Mouse (Mus musculus): ENCODE measurements around the gene Trpm2. TPM values are rescaled to one million over a fixed set of nuclear protein-coding genes. Genes with fewer than 3 reads are reported as not detected.
A peak's percentile ranks its signal among the peaks of the same experiment; 100 is the strongest.

Gene Trpm2
- polyA plus RNA-seq, 1 experiment from 2014 or later = 0.97 TPM

- Histone ChIP-seq H3K27ac (no peak overlapping the region), H3K9me3 (replicated peaks) (no peaks in the 10 kb centered on the region), H3K36me3 (no peaks in the 10 kb centered on the region), H3K4me2 (no peak overlapping the region), H3K27me3 (no peaks in the 10 kb centered on the region), H3K4me3 (replicated peaks) (no peak overlapping the region), H3K9ac (no peak overlapping the region), H3K4me1 (no peaks in the 10 kb centered on the region)
- ATAC-seq (replicated peaks; ENCODE audit: low FRiP score) = no peak
- 60% methylated on average over 5 of the region's 5 CpGs for WGBS
These were observed 74.8 kb downstream of the Trpm2 start for GRCm38 (mm10) chr10:77895562-77895961.

GRCm38 (mm10) chr10:77890987-77891565, 79.3 kb downstream of the Trpm2 start:
- H3K4me3 ChIP-seq (replicated peaks) = no peak overlapping the region
- H3K4me2 ChIP-seq = no peak overlapping the region
- no peaks in the 10 kb centered on the region for H3K9me3 ChIP-seq (replicated peaks)
- H3K36me3 ChIP-seq = no peaks in the 10 kb centered on the region
- H3K4me1 ChIP-seq = no peaks in the 10 kb centered on the region
- no peak overlapping the region for H3K9ac ChIP-seq
- H3K27ac ChIP-seq = no peak overlapping the region
- WGBS = 85% methylated on average over 8 of the region's 8 CpGs
- H3K27me3 ChIP-seq = no peaks in the 10 kb centered on the region
- ATAC-seq (replicated peaks; ENCODE audit: low FRiP score) = no peak

- H3K4me1 ChIP-seq = no peaks in the 10 kb centered on the region
- H3K4me2 ChIP-seq = no peak overlapping the region
- H3K9ac ChIP-seq = no peak overlapping the region
- no peak for ATAC-seq (replicated peaks; ENCODE audit: low FRiP score)
- no peaks in the 10 kb centered on the region for H3K27me3 ChIP-seq
- H3K4me3 ChIP-seq (replicated peaks) = no peak overlapping the region
- H3K27ac ChIP-seq = no peak overlapping the region
- WGBS = 51% methylated on average over 12 of the region's 12 CpGs
- H3K9me3 ChIP-seq (replicated peaks) = no peaks in the 10 kb centered on the region
- H3K36me3 ChIP-seq = no peaks in the 10 kb centered on the region
These were observed 84.2 kb downstream of the Trpm2 start for GRCm38 (mm10) chr10:77886007-77886747.

- no peaks in the 10 kb centered on the region for H3K9me3 ChIP-seq (replicated peaks)
- no peak overlapping the region for H3K9ac ChIP-seq
- no peak overlapping the region for H3K4me2 ChIP-seq
- H3K36me3 ChIP-seq = no peaks in the 10 kb centered on the region
- ATAC-seq (replicated peaks; ENCODE audit: low FRiP score) = no peak
- H3K4me3 ChIP-seq (replicated peaks) = no peak overlapping the region
- H3K27ac ChIP-seq = no peak overlapping the region
- 89% methylated on average over 5 of the region's 5 CpGs for WGBS
- no peaks in the 10 kb centered on the region for H3K27me3 ChIP-seq
- H3K4me1 ChIP-seq = no peaks in the 10 kb centered on the region
These were observed 87.8 kb downstream of the Trpm2 start for GRCm38 (mm10) chr10:77882553-77882952.

GRCm38 (mm10) chr10:77880305-77880704, 90.1 kb downstream of the Trpm2 start:
- no peaks in the 10 kb centered on the region for H3K36me3 ChIP-seq
- 76% methylated on average over 3 of the region's 3 CpGs for WGBS
- no peaks in the 10 kb centered on the region for H3K9me3 ChIP-seq (replicated peaks)
- ATAC-seq (replicated peaks; ENCODE audit: low FRiP score) = no peak
- no peaks in the 10 kb centered on the region for H3K27me3 ChIP-seq
- no peak overlapping the region for H3K4me2 ChIP-seq
- H3K4me3 ChIP-seq (replicated peaks) = no peak overlapping the region
- no peaks in the 10 kb centered on the region for H3K4me1 ChIP-seq
- no peak overlapping the region for H3K27ac ChIP-seq
- no peak overlapping the region for H3K9ac ChIP-seq

- Histone ChIP-seq H3K9ac (no peak overlapping the region), H3K27ac (no peak overlapping the region), H3K36me3 (no peaks in the 10 kb centered on the region), H3K4me1 (no peaks in the 10 kb centered on the region), H3K4me2 (no peak overlapping the region), H3K9me3 (replicated peaks) (no peaks in the 10 kb centered on the region), H3K27me3 (no peaks in the 10 kb centered on the region), H3K4me3 (replicated peaks) (no peak overlapping the region)
- WGBS = 63% methylated on average over 6 of the region's 6 CpGs
- ATAC-seq (replicated peaks; ENCODE audit: low FRiP score) = no peak
These were observed 91.4 kb downstream of the Trpm2 start for GRCm38 (mm10) chr10:77878985-77879384.

GRCm38 (mm10) chr10:77869651-77870050, 100.7 kb downstream of the Trpm2 start:
- H3K27ac ChIP-seq = no peak overlapping the region
- H3K4me1 ChIP-seq = 0 out of 2 replicates have a peak, but pooled peaks cover 3% of the 10 kb centered on the region
- no peaks in the 10 kb centered on the region for H3K36me3 ChIP-seq
- no peak for ATAC-seq (replicated peaks; ENCODE audit: low FRiP score)
- no peak overlapping the region for H3K4me2 ChIP-seq
- H3K27me3 ChIP-seq = no peaks in the 10 kb centered on the region
- H3K9me3 ChIP-seq (replicated peaks) = no peaks in the 10 kb centered on the region
- no peak overlapping the region for H3K9ac ChIP-seq
- H3K4me3 ChIP-seq (replicated peaks) = no peak overlapping the region
- WGBS = 87% methylated on average over 7 of the region's 7 CpGs

GRCm38 (mm10) chr10:77867546-77867945, 102.8 kb downstream of the Trpm2 start:
- H3K27me3 ChIP-seq = no peaks in the 10 kb centered on the region
- H3K27ac ChIP-seq = no peak overlapping the region
- 4% methylated on average over 1 of the region's 1 CpGs for WGBS
- H3K9ac ChIP-seq = no peak overlapping the region
- H3K4me3 ChIP-seq (replicated peaks) = no peak overlapping the region
- H3K4me1 ChIP-seq = 0 out of 2 replicates have a peak, but pooled peaks cover 6% of the 10 kb centered on the region
- H3K4me2 ChIP-seq = no peak overlapping the region
- ATAC-seq (replicated peaks; ENCODE audit: low FRiP score) = no peak
- H3K9me3 ChIP-seq (replicated peaks) = no peaks in the 10 kb centered on the region
- H3K36me3 ChIP-seq = no peaks in the 10 kb centered on the region

GRCm38 (mm10) chr10:77864762-77865143, 105.6 kb downstream of the Trpm2 start:
- ATAC-seq (replicated peaks; ENCODE audit: low FRiP score) = peak; percentile 49
- H3K27me3 ChIP-seq = no peaks in the 10 kb centered on the region
- no peaks in the 10 kb centered on the region for H3K9me3 ChIP-seq (replicated peaks)
- H3K4me1 ChIP-seq = 0 out of 2 replicates have a peak, but pooled peaks cover 6% of the 10 kb centered on the region
- no peak overlapping the region for H3K27ac ChIP-seq
- peak overlapping the region; percentile 58 for H3K4me2 ChIP-seq
- peak overlapping the region; percentile 33 for H3K4me3 ChIP-seq (replicated peaks)
- peak overlapping the region; percentile 17; the same call in 1 of the 2 replicates for H3K9ac ChIP-seq
- 36% methylated on average over 11 of the region's 11 CpGs for WGBS
- no peaks in the 10 kb centered on the region for H3K36me3 ChIP-seq

- Histone ChIP-seq H3K4me3 (replicated peaks) (peak overlapping the region; percentile 33), H3K4me1 (0 out of 2 replicates have a peak, but pooled peaks cover 6% of the 10 kb centered on the region), H3K9me3 (replicated peaks) (no peaks in the 10 kb centered on the region), H3K9ac (0 out of 2 replicates have a peak overlapping the region, but pooled peaks have one; percentile 17), H3K27ac (no peak overlapping the region), H3K4me2 (peak overlapping the region; percentile 58), H3K36me3 (no peaks in the 10 kb centered on the region), H3K27me3 (no peaks in the 10 kb centered on the region)
- WGBS = 29% methylated on average over 14 of the region's 14 CpGs
- ATAC-seq (replicated peaks; ENCODE audit: low FRiP score) = peak; percentile 91
These were observed 106.1 kb downstream of the Trpm2 start for GRCm38 (mm10) chr10:77864067-77864761.

- ATAC-seq (replicated peaks; ENCODE audit: low FRiP score) = no peak
- Histone ChIP-seq H3K27ac (no peak within 1 kb of the TSS), H3K27me3 (no peaks in the 10 kb centered on the region), H3K9ac (no peak within 1 kb of the TSS), H3K4me3 (replicated peaks) (no peak within 1 kb of the TSS), H3K9me3 (replicated peaks) (no peaks in the 10 kb centered on the region; the same call in 1 of the 2 replicates), H3K36me3 (no peaks in the 10 kb centered on the region), H3K4me1 (0 out of 2 replicates have a peak, but pooled peaks cover 6% of the 10 kb centered on the region), H3K4me2 (no peak within 1 kb of the TSS)
- WGBS = 62% methylated on average over 7 of the region's 7 CpGs
These were observed 108.7 kb downstream of the Trpm2 start, which contains the start of gene Gm3285 for GRCm38 (mm10) chr10:77861675-77862074. TSS of gene Gm3285 (plus strand) at chr10:77861975.

All from kidney, embryonic 15.5 days (tissue).